Mouse (Mus musculus): Measurements from ENCODE around the gene Cd2.

DNA sequence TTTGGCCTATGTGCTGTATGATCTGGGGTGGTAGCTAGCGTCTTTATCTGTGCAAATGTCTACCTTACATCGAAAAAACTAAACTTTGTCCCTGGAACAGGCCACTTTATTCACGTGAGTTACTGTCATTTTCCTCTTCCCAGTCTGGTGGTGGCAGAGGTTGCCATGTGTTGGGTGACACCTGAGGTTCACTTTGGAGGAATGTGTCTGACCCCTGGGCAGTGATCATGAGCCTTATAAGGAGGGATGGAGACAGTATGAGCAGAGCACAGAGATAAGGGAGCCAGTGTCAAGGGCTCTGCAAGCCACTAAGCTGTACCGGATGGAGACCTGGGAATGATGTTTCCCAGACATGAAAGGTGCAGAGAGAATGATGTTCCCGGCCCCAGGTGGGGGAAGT lies 9.3 kb downstream of the Cd2 start:
- TF ChIP-seq EP300 (IDR thresholded peaks at IDR 0.05; ENCODE audit: low read depth) = no peak
- TF ChIP-seq CTCF (IDR thresholded peaks at IDR 0.05; ENCODE audit: low read depth) = no peak

Data from liver, postnatal 0 days (tissue).